Mouse (Mus musculus) forebrain, embryonic 15.5 days (tissue): Measurements from ENCODE around the gene Zc2hc1c. TPM values are rescaled to one million over a fixed set of nuclear protein-coding genes. Genes with fewer than 3 reads are reported as not detected.

Experiments
- ATAC-seq: fragments of 200-750 bp; cut with Nextera tagmentation; replicated peaks from 2 replicates; pipeline ENCODE4 v1.8.0; 2017; ENCODE audit warnings: mild to moderate bottlenecking, moderate TSS enrichment, moderate library complexity
- H3K27ac ChIP-seq: fragments of 300-500 bp; sonication (generic); replicated peaks from 2 replicates; pipeline ENCODE4 v1.5.1; 2015; ENCODE audit warnings: mild to moderate bottlenecking, inconsistent platforms
- H3K27me3 ChIP-seq: fragments of 300-500 bp; sonication (generic); 2 replicates; pipeline ENCODE4 v1.6.1; 2015; ENCODE audit warnings: inconsistent platforms
- H3K36me3 ChIP-seq: fragments of 300-500 bp; sonication (generic); 2 replicates; pipeline ENCODE4 v1.6.1; 2015; ENCODE audit warnings: mild to moderate bottlenecking, inconsistent platforms
- H3K4me1 ChIP-seq: fragments of 300-500 bp; sonication (generic); 2 replicates; pipeline ENCODE4 v1.6.1; 2015; ENCODE audit warnings: inconsistent platforms
- H3K4me2 ChIP-seq: fragments of 300-500 bp; sonication (generic); replicated peaks from 2 replicates; pipeline ENCODE4 v1.6.1; 2015; ENCODE audit warnings: mild to moderate bottlenecking, inconsistent platforms
- H3K4me3 ChIP-seq: fragments of 300-500 bp; sonication (generic); 2 replicates; pipeline ENCODE4 v1.5.1; 2015; ENCODE audit warnings: mild to moderate bottlenecking, inconsistent platforms
- H3K9ac ChIP-seq: fragments of 300-500 bp; sonication (generic); replicated peaks from 2 replicates; pipeline ENCODE4 v1.6.1; 2015; ENCODE audit warnings: mild to moderate bottlenecking, inconsistent platforms
- H3K9me3 ChIP-seq: fragments of 300-500 bp; sonication (generic); 2 replicates; pipeline ENCODE4 v1.6.1; 2016; ENCODE audit warnings: inconsistent platforms
- WGBS: fragments of 180-500 bp; shearing (Covaris S2); methylation state at CpG from one replicate; pipeline ENCODE4 v1.1.7; 2015; ENCODE audit warnings: mixed read lengths; 5-methylcytosine and 5-hydroxymethylcytosine counted together
- microRNA-seq: library from miRNA; unstranded; fragments of <30 nt; microRNA quantifications from one replicate; pipeline ENCODE4, GENCODE M21; 2016
- polyA plus RNA-seq: library from polyadenylated mRNA; unstranded; fragments of >200 nt; fragmentation: Nextera tagmentation; extraction: Ambion mirVana; gene quantifications from 2 replicates; pipeline ENCODE4 v1.2.1, GENCODE M21; 2015

Zc2hc1c gene
- polyA plus RNA-seq, 1 experiment from 2014 or later, result 1.1 TPM

DNA sequence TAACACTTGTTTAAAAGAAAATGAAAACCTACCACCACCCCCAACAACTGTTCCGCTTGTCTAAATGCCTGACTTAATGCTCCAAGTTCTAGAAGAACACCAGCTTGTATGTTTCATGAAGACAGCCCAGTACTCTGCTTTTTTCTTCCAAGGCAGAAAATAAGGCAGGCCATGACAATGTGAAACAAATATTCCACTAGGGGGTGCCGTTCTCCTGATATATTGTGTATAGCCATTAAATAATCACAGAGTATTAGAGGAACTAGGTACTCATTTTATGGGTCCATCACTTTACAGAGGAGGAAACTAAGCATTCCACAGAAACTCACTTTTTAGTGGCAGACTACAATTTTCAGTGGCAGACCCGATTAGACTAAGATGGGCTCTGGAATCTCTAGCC is 58.0 kb downstream of the Zc2hc1c start:
- no peak overlapping the region for H3K4me3 ChIP-seq
- no peaks in the 10 kb centered on the region for H3K27me3 ChIP-seq
- no peak overlapping the region for H3K4me2 ChIP-seq
- 59% methylated on average over 3 of the region's 3 CpGs for WGBS
- no peak overlapping the region for H3K27ac ChIP-seq
- no peaks in the 10 kb centered on the region for H3K9me3 ChIP-seq
- peaks cover 10% of the 10 kb centered on the region for H3K4me1 ChIP-seq
- no peak for ATAC-seq
- H3K9ac ChIP-seq, result no peak overlapping the region
- peaks cover 27% of the 10 kb centered on the region for H3K36me3 ChIP-seq

DNA sequence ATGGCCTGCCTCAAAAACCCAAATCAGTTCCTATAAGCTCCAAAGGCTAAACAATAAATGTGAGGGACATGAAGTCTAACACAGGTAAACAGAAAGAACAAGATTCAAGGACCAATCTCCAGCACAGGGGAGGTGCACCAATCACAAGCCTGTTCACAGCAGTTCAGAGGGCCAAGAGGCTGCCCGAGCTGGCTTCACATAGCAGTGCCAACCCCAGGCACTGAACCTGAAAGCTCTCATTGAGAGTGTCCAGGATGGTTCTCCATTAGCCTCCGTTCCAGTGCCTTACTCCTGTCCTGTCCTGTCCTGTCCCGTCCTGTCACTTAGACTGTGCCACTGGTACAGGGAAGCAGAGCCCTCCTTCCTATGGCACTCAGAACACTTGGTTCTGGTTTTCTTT is 58.8 kb downstream of the Zc2hc1c start:
- Histone ChIP-seq H3K9me3 (no peaks in the 10 kb centered on the region), H3K9ac (no peak overlapping the region), H3K36me3 (peaks cover 26% of the 10 kb centered on the region), H3K4me3 (no peak overlapping the region), H3K27ac (no peak overlapping the region), H3K4me1 (peaks cover 13% of the 10 kb centered on the region), H3K4me2 (no peak overlapping the region), H3K27me3 (no peaks in the 10 kb centered on the region)
- WGBS, result 76% methylated on average over 3 of the region's 3 CpGs
- no peak for ATAC-seq

DNA sequence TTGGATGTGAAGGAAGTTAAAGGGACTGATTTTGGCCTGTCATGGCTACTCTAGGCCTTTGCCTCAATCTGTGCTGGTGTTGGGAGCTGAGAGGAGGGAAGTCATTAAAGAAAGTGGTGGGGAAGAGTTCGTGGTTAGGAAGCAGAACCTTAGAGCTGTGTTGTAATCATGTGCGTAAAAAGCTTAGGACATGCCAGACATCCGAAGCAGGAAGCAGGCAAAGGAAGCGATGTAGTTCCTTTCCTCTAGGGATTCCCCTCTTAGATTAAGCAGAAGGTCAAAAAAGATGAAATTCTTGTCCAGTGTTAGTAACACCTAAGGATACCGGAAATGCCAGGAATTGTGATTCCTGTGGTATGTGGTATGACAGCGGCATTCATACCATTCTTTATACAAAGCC is 59.9 kb downstream of the Zc2hc1c start:
- Histone ChIP-seq H3K27me3 (no peaks in the 10 kb centered on the region), H3K4me2 (no peak overlapping the region), H3K4me3 (no peak overlapping the region), H3K4me1 (peaks cover 13% of the 10 kb centered on the region), H3K27ac (no peak overlapping the region), H3K36me3 (peaks cover 26% of the 10 kb centered on the region), H3K9me3 (no peaks in the 10 kb centered on the region), H3K9ac (no peak overlapping the region)
- WGBS, result 83% methylated on average over 6 of the region's 6 CpGs
- no peak for ATAC-seq

Small RNA genes within 50 kb of the gene (microRNA-seq; reads per million reads assigned to microRNA genes)
- not detected for gene Mir6938

Other genes starting within 250 kb of the Zc2hc1c start
- 1.7 and 1.8 TPM in 2 replicates for gene Prox2, start 177.8 kb upstream of the Zc2hc1c start, polyA plus RNA-seq
- gene Dlst, start 177.8 kb upstream of the Zc2hc1c start, polyA plus RNA-seq, result 96.3 and 99.7 TPM in 2 replicates
- 19.8 and 22.2 TPM in 2 replicates for gene Rps6kl1, start 137.3 kb upstream of the Zc2hc1c start, polyA plus RNA-seq
- 6.2 and 6.3 TPM in 2 replicates for gene Pgf, start 110.8 kb upstream of the Zc2hc1c start, polyA plus RNA-seq
- 81.9 and 84.3 TPM in 2 replicates for gene Eif2b2, start 69.1 kb upstream of the Zc2hc1c start, polyA plus RNA-seq
- 10.3 and 10.7 TPM in 2 replicates for gene Mlh3, start 18.0 kb upstream of the Zc2hc1c start, polyA plus RNA-seq
- gene Acyp1, start 153 bp upstream of the Zc2hc1c start, polyA plus RNA-seq, result 56.4 TPM in 2 replicates
- 13.7 and 14.6 TPM in 2 replicates for gene Nek9, start 50.8 kb downstream of the Zc2hc1c start, polyA plus RNA-seq
- gene Tmed10, start 86.3 kb downstream of the Zc2hc1c start, polyA plus RNA-seq, result 150 and 156 TPM in 2 replicates
- 1.6 and 2.2 TPM in 2 replicates for gene Fos, start 185.3 kb downstream of the Zc2hc1c start, polyA plus RNA-seq